Mouse (Mus musculus) erythroblast, adult 5-6 weeks (primary cell): ENCODE results near the gene Ogfod2. TPM values are rescaled to one million over a fixed set of nuclear protein-coding genes. Genes with fewer than 3 reads are reported as not detected.

Experiments used
- ATAC-seq: replicated peaks from 2 replicates; pipeline ENCODE4 v1.8.0; 2016; ENCODE audit warnings: moderate number of reproducible peaks, mild to moderate bottlenecking, moderate TSS enrichment, inconsistent platforms; ENCODE audit not compliant: poor library complexity, low FRiP score, severe bottlenecking
- total RNA-seq, 2 experiments: library from RNA; stranded (forward) in 1 of 2; stranded (reverse) in 1 of 2; fragments of 150-400 nt in 1 of 2; fragments of 200-764, 138-1000 nt in 1 of 2; gene quantifications; 2 replicates each; pipeline versions ENCODE4 v1.2.3 to v1.2.4; 2015 to 2017; ENCODE audit warnings: low replicate concordance in 2 of 2

The Ogfod2 gene
- total RNA-seq, 2 experiments from 2014 or later: 4.8 to 19.9 TPM

GRCm38 (mm10) chr5:124138066-124138465, 26.0 kb downstream of the Ogfod2 start:
- no peak for ATAC-seq

- ATAC-seq: no peak
These were observed 36.9 kb downstream of the Ogfod2 start for GRCm38 (mm10) chr5:124149028-124149427.

- no peak for ATAC-seq
These were observed 38.8 kb downstream of the Ogfod2 start for GRCm38 (mm10) chr5:124150895-124151294.

- ATAC-seq: no peak
These were observed 40.6 kb downstream of the Ogfod2 start for GRCm38 (mm10) chr5:124152734-124153133.

- ATAC-seq: no peak
These were observed 43.8 kb downstream of the Ogfod2 start for GRCm38 (mm10) chr5:124155943-124156342.

- ATAC-seq: no peak
These were observed 46.2 kb downstream of the Ogfod2 start for GRCm38 (mm10) chr5:124158305-124158704.

- no peak for ATAC-seq
These were observed 47.4 kb downstream of the Ogfod2 start for GRCm38 (mm10) chr5:124159453-124159852.

GRCm38 (mm10) chr5:124161831-124162230, 49.7 kb downstream of the Ogfod2 start:
- no peak for ATAC-seq

- ATAC-seq: no peak
These were observed 50.5 kb downstream of the Ogfod2 start for GRCm38 (mm10) chr5:124162577-124162976.

- no peak for ATAC-seq
These were observed 51.3 kb downstream of the Ogfod2 start for GRCm38 (mm10) chr5:124163445-124163844.

Other genes with a start within 250 kb of the Ogfod2 start
- gene Hcar2, start 246.8 kb upstream of the Ogfod2 start, total RNA-seq (2015; ENCODE audit: low replicate concordance): 1.5 and 2.9 TPM in 2 replicates
- 3.3 TPM in 1 of 2 replicates, not detected in the other for gene Hcar2, start 246.8 kb upstream of the Ogfod2 start, total RNA-seq (2017; ENCODE audit: low replicate concordance)
- not detected in 2 replicates for gene Hcar1, start 232.3 kb upstream of the Ogfod2 start, total RNA-seq (2015; ENCODE audit: low replicate concordance)
- gene Hcar1, start 232.3 kb upstream of the Ogfod2 start, total RNA-seq (2017; ENCODE audit: low replicate concordance): not detected in 2 replicates
- 7.1 and 10.0 TPM in 2 replicates for gene Denr, start 205.1 kb upstream of the Ogfod2 start, total RNA-seq (2015; ENCODE audit: low replicate concordance)
- gene Denr, start 205.1 kb upstream of the Ogfod2 start, total RNA-seq (2017; ENCODE audit: low replicate concordance): 11.2 and 13.9 TPM in 2 replicates
- gene Gm43518, start 184.9 kb upstream of the Ogfod2 start, total RNA-seq (2015; ENCODE audit: low replicate concordance): not detected in 2 replicates
- not detected in 2 replicates for gene Gm43518, start 184.9 kb upstream of the Ogfod2 start, total RNA-seq (2017; ENCODE audit: low replicate concordance)
- gene Ccdc62, start 181.6 kb upstream of the Ogfod2 start, total RNA-seq (2015; ENCODE audit: low replicate concordance): 0.19 TPM in 1 of 2 replicates, not detected in the other
- 0.60 and 4.5 TPM in 2 replicates for gene Ccdc62, start 181.6 kb upstream of the Ogfod2 start, total RNA-seq (2017; ENCODE audit: low replicate concordance)
- gene Hip1r, start 138.7 kb upstream of the Ogfod2 start, total RNA-seq (2015; ENCODE audit: low replicate concordance): 1.9 and 5.2 TPM in 2 replicates
- gene Hip1r, start 138.7 kb upstream of the Ogfod2 start, total RNA-seq (2017; ENCODE audit: low replicate concordance): 4.9 and 10.3 TPM in 2 replicates
- gene Vps37b, start 80.0 kb upstream of the Ogfod2 start, total RNA-seq (2015; ENCODE audit: low replicate concordance): 14.4 and 27.9 TPM in 2 replicates
- gene Vps37b, start 80.0 kb upstream of the Ogfod2 start, total RNA-seq (2017; ENCODE audit: low replicate concordance): 6.8 and 7.9 TPM in 2 replicates
- 13.8 and 15.5 TPM in 2 replicates for gene Abcb9, start 16.5 kb upstream of the Ogfod2 start, total RNA-seq (2015; ENCODE audit: low replicate concordance)
- 19.1 and 23.4 TPM in 2 replicates for gene Abcb9, start 16.5 kb upstream of the Ogfod2 start, total RNA-seq (2017; ENCODE audit: low replicate concordance)
- 18.4 and 22.9 TPM in 2 replicates for gene Arl6ip4, start 3.8 kb downstream of the Ogfod2 start, total RNA-seq (2015; ENCODE audit: low replicate concordance)
- 12.2 and 65.1 TPM in 2 replicates for gene Arl6ip4, start 3.8 kb downstream of the Ogfod2 start, total RNA-seq (2017; ENCODE audit: low replicate concordance)
- gene Pitpnm2, start 137.5 kb downstream of the Ogfod2 start, total RNA-seq (2015; ENCODE audit: low replicate concordance): 0.42 and 1.9 TPM in 2 replicates
- gene Pitpnm2, start 137.5 kb downstream of the Ogfod2 start, total RNA-seq (2017; ENCODE audit: low replicate concordance): 0.28 and 1.0 TPM in 2 replicates
- 3.1 and 14.4 TPM in 2 replicates for gene Mphosph9, start 215.7 kb downstream of the Ogfod2 start, total RNA-seq (2015; ENCODE audit: low replicate concordance)
- 7.8 and 28.5 TPM in 2 replicates for gene Mphosph9, start 215.7 kb downstream of the Ogfod2 start, total RNA-seq (2017; ENCODE audit: low replicate concordance)
- gene 2810006K23Rik, start 215.8 kb downstream of the Ogfod2 start, total RNA-seq (2015; ENCODE audit: low replicate concordance): 2.3 and 2.9 TPM in 2 replicates
- 3.1 and 3.3 TPM in 2 replicates for gene 2810006K23Rik, start 215.8 kb downstream of the Ogfod2 start, total RNA-seq (2017; ENCODE audit: low replicate concordance)